Mouse (Mus musculus) limb, embryonic 14.5 days (tissue): ENCODE measurements around the gene Kcna2. TPM values are rescaled to one million over a fixed set of nuclear protein-coding genes. Genes with fewer than 3 reads are reported as not detected.

Experiments
- ATAC-seq: fragments of 200-750 bp; cut with Nextera tagmentation; 2 replicates; pipeline ENCODE4 v1.8.0; 2017; ENCODE audit warnings: low read depth, moderate number of reproducible peaks, moderate TSS enrichment; ENCODE audit not compliant: low FRiP score
- DNase-seq: peaks from one replicate; pipeline ENCODE4 v3.0.0-alpha.2; 2015; ENCODE audit warnings: low spot score
- H3K27ac ChIP-seq: fragments of 300-500 bp; sonication (generic); replicated peaks from 2 replicates; pipeline ENCODE4 v1.5.1; 2014; ENCODE audit warnings: low read depth, mild to moderate bottlenecking, low read length, moderate library complexity, mixed read lengths
- H3K27me3 ChIP-seq: fragments of 300-500 bp; sonication (generic); 2 replicates; pipeline ENCODE4 v1.6.1; 2014; ENCODE audit warnings: low read length, mixed read lengths; ENCODE audit not compliant: control insufficient read depth, insufficient read depth
- H3K36me3 ChIP-seq: fragments of 300-500 bp; sonication (generic); 2 replicates; pipeline ENCODE4 v1.6.1; 2014; ENCODE audit warnings: mild to moderate bottlenecking, low read length, moderate library complexity, mixed read lengths; ENCODE audit not compliant: control insufficient read depth, insufficient read depth
- H3K4me1 ChIP-seq: fragments of 300-500 bp; sonication (generic); 2 replicates; pipeline ENCODE4 v1.6.1; 2014; ENCODE audit warnings: antibody characterized with exemption, low read length, mixed read lengths; ENCODE audit not compliant: control insufficient read depth, insufficient read depth
- H3K4me2 ChIP-seq: fragments of 300-500 bp; sonication (generic); replicated peaks from 2 replicates; pipeline ENCODE4 v1.6.1; 2014; ENCODE audit warnings: low read depth, mild to moderate bottlenecking, low read length, moderate library complexity; ENCODE audit not compliant: severe bottlenecking
- H3K4me3 ChIP-seq: fragments of 300-500 bp; sonication (generic); replicated peaks from 2 replicates; pipeline ENCODE4 v1.5.1; 2014; ENCODE audit warnings: low read length
- H3K9ac ChIP-seq: fragments of 300-500 bp; sonication (generic); 2 replicates; pipeline ENCODE4 v1.6.1; 2014; ENCODE audit warnings: mild to moderate bottlenecking, low read depth, low read length, moderate library complexity; ENCODE audit not compliant: severe bottlenecking
- H3K9me3 ChIP-seq: fragments of 300-500 bp; sonication (generic); 2 replicates; pipeline ENCODE4 v1.6.1; 2016; ENCODE audit warnings: low read length; ENCODE audit not compliant: control insufficient read depth
- POLR2A ChIP-seq: fragments of 200-500 bp; IDR thresholded peaks from 2 replicates; pipeline ENCODE4 v1.8.0; 2012; ENCODE audit warnings: inconsistent platforms, mild to moderate bottlenecking, moderate library complexity, borderline replicate concordance; ENCODE audit not compliant: insufficient read depth, insufficient read length; ENCODE audit errors: extremely low read depth
- WGBS: fragments of 180-500 bp; shearing (Covaris S2); extraction: QIAGEN DNeasy Blood & Tissue Kit; methylation state at CpG from one replicate; pipeline ENCODE4 v1.1.7; 2014; 5-methylcytosine and 5-hydroxymethylcytosine counted together
- polyA plus RNA-seq, 2 experiments: library from polyadenylated mRNA; depleted of rRNA in 1 of 2; stranded (reverse) in 1 of 2; unstranded in 1 of 2; fragments of >200 nt; fragmentation: Nextera tagmentation in 1 of 2; extraction: Ambion mirVana in 1 of 2; gene quantifications; 2 replicates each; pipeline versions ENCODE4 v1.2.1 to v1.2.3; 2012 to 2014

Kcna2 gene
- polyA plus RNA-seq, 2 experiments, result 0.25 to 0.47 TPM

GRCm38 (mm10) chr3:107132651-107133050, 31.7 kb downstream of the Kcna2 start:
- TF ChIP-seq POLR2A, result no peak
- Histone ChIP-seq H3K9ac (no peak overlapping the region), H3K27ac (no peak overlapping the region), H3K4me3 (no peak overlapping the region), H3K27me3 (no peaks in the 10 kb centered on the region), H3K36me3 (no peaks in the 10 kb centered on the region), H3K9me3 (no peaks in the 10 kb centered on the region), H3K4me1 (no peaks in the 10 kb centered on the region), H3K4me2 (no peak overlapping the region)
- no peak for ATAC-seq
- WGBS, result 68% methylated on average over 6 of the region's 6 CpGs
- no peak for DNase-seq

DNA sequence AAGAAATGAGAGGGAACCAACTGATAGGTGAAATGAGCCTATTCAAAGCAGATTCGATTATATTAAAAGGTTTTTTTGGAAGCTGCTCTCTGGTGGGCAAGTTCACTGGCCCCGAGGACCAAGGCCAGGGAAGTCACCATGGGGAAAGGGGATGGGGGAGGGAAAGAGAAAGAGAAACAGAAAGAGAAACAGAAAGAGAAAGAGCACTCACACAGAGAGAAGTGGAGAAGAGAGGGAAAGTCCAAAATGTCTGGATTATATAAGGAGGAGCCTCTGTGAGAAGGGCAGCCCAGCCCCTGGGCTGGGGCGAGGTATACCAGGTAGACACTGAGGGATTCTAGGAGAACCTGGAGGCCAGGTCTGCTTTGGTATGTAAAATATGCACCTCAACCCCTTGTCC, 33.5 kb downstream of the Kcna2 start:
- H3K27me3 ChIP-seq, result no peaks in the 10 kb centered on the region
- no peak overlapping the region for H3K9ac ChIP-seq
- WGBS, result 82% methylated on average over 3 of the region's 3 CpGs
- H3K27ac ChIP-seq, result no peak overlapping the region
- ATAC-seq (no peak), DNase-seq (no peak)
- no peaks in the 10 kb centered on the region for H3K9me3 ChIP-seq
- H3K4me1 ChIP-seq, result no peaks in the 10 kb centered on the region
- no peak overlapping the region for H3K4me3 ChIP-seq
- TF ChIP-seq POLR2A, result no peak
- H3K4me2 ChIP-seq, result no peak overlapping the region
- no peaks in the 10 kb centered on the region for H3K36me3 ChIP-seq

GRCm38 (mm10) chr3:107147126-107147525, 46.2 kb downstream of the Kcna2 start:
- Histone ChIP-seq H3K27me3 (no peaks in the 10 kb centered on the region), H3K9me3 (no peaks in the 10 kb centered on the region), H3K4me3 (no peak overlapping the region), H3K4me1 (no peaks in the 10 kb centered on the region), H3K27ac (no peak overlapping the region), H3K36me3 (no peaks in the 10 kb centered on the region), H3K9ac (no peak overlapping the region), H3K4me2 (no peak overlapping the region)
- ATAC-seq (no peak), DNase-seq (no peak)
- no peak for TF ChIP-seq POLR2A
- 66% methylated on average over 7 of the region's 7 CpGs for WGBS

GRCm38 (mm10) chr3:107149006-107149405, 48.1 kb downstream of the Kcna2 start:
- no peak for DNase-seq
- 62% methylated on average over 3 of the region's 3 CpGs for WGBS
- Histone ChIP-seq H3K36me3 (no peaks in the 10 kb centered on the region), H3K4me3 (no peak overlapping the region), H3K4me1 (no peaks in the 10 kb centered on the region), H3K4me2 (no peak overlapping the region), H3K9ac (no peak overlapping the region), H3K27me3 (no peaks in the 10 kb centered on the region), H3K9me3 (no peaks in the 10 kb centered on the region), H3K27ac (no peak overlapping the region)
- TF ChIP-seq POLR2A, result no peak
- ATAC-seq, result no peak

GRCm38 (mm10) chr3:107150469-107150868, 49.5 kb downstream of the Kcna2 start:
- Histone ChIP-seq H3K9me3 (no peaks in the 10 kb centered on the region), H3K36me3 (no peaks in the 10 kb centered on the region), H3K4me1 (no peaks in the 10 kb centered on the region), H3K9ac (no peak overlapping the region), H3K27ac (no peak overlapping the region), H3K27me3 (no peaks in the 10 kb centered on the region), H3K4me3 (no peak overlapping the region), H3K4me2 (no peak overlapping the region)
- DNase-seq (no peak), ATAC-seq (no peak)
- no peak for TF ChIP-seq POLR2A
- 41% methylated on average over 3 of the region's 3 CpGs for WGBS

DNA sequence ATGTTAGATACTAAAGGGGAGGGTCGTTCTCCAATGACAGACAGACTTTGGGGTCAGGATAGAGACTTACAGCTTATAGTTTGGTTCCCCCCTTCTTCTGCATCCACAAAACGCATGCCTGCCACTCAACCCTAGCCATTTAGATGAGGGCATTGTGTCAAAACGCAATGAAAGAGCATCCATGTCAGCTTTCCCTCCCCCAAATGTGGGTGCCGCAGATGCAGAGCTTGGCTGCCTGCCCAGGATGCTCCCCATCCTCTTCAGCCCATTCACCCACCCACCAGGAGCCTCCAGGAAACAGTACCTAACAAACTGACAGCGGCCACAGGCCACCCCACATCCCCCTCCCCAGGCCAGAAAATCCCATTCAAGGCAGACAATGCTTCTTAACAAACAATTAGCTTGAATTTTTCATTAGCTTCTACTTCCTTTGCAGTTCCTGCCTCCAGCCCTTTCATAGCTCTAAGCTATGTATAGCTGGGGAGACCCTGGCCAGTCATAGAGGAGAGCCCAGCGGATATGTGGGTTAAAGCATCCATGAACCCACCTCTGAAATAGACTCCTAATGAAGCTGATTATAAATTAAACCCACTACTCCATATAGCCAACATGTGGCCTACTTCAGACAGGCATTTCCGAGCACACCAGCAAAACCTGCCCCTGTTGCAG, 50.1 kb downstream of the Kcna2 start:
- TF ChIP-seq POLR2A, result no peak
- WGBS, result 51% methylated on average over 7 of the region's 7 CpGs

More for the DNA sequence above, 50.1 kb downstream of the Kcna2 start:
- Histone ChIP-seq H3K9me3 (no peaks in the 10 kb centered on the region), H3K4me3 (no peak overlapping the region), H3K4me1 (no peaks in the 10 kb centered on the region), H3K9ac (no peak overlapping the region), H3K27ac (no peak overlapping the region), H3K36me3 (no peaks in the 10 kb centered on the region), H3K4me2 (no peak overlapping the region), H3K27me3 (no peaks in the 10 kb centered on the region)
- ATAC-seq (no peak), DNase-seq (no peak)
